Mouse (Mus musculus): ENCODE data around the gene Lix1.

DNA sequence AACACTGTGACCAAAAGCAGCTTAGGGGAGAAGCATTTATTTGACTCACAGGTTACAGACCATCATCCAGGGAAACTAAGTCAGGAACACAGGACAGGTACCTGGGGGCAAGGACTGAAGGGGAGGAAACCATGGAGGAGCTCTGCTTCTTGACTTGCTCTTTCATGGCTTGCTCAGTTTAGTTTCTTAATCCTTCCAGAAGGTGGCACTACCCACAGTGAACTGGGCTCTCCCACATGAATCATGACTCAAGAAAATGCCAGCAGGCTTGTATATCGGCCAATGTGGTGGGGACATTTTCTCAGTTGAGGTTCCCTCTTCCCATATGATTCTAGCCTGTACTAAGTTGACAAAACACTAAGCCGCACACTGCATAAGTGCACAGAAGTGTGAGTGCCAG is 16.4 kb upstream of the Lix1 start:
- TF ChIP-seq CTCF (IDR thresholded peaks at IDR 0.05) (no peak), EP300 (IDR thresholded peaks at IDR 0.05) (no peak)

Data from lung, postnatal 0 days (tissue).